Mouse (Mus musculus): ENCODE results near the gene Bcl6b. TPM values are rescaled to one million over a fixed set of nuclear protein-coding genes. Genes with fewer than 3 reads are reported as not detected.

Bcl6b gene
- total RNA-seq, 2 experiments from 2014 or later = 7.1 to 8.6 TPM

DNA sequence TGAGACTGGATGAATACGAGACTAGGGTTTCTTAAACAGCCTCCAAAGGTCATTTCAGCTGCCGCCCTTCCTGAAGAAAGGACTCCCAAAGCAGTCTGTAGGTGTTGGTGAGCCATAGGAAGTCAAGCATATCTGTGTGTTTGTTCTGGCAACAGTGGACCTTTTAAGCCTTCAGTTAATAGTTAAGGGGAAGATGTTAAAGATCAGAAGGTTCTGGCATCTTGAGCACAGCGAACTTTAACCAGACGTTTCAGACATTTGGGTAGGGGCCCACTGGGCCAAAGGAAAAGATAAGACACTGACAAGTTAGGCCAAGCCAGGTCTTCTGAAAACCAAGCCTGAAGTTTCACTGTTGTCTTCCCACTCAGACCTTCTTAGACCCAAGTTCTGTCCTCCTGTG is 11.6 kb downstream of the Bcl6b start:
- intact Hi-C loops (cut with DNase I) = loop anchor here (10.0 kb wide), 1 partner anchor 283 kb away; the partner anchor contains the start of gene Ybx2
- no peak for DNase-seq (ENCODE audit: extremely low spot score in 1 of 2, low spot score in 2 of 2)

DNA sequence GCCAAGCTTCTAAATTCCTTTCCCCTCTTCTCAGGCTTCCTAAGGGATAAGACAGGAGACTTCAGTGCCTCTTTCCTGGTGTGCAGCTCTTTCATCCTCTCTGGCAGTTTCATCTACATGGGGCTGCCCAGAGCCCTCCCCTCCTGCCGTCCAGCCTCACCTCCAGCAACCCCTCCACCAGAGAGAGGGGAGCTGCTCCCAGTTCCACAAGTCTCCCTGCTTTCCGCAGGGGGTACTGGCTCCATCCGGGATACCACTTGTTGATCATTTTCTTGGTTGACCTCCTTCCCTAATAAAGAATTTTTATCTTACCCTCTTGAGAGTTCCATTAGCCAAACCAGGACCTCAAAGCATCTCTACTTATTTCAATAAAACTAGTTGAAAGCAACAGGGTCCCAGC is 13.5 kb downstream of the Bcl6b start:
- intact Hi-C loops (cut with DNase I) = loop anchor here (10.0 kb wide), 1 partner anchor 281 kb away; the partner anchor contains the start of gene Ybx2

DNA sequence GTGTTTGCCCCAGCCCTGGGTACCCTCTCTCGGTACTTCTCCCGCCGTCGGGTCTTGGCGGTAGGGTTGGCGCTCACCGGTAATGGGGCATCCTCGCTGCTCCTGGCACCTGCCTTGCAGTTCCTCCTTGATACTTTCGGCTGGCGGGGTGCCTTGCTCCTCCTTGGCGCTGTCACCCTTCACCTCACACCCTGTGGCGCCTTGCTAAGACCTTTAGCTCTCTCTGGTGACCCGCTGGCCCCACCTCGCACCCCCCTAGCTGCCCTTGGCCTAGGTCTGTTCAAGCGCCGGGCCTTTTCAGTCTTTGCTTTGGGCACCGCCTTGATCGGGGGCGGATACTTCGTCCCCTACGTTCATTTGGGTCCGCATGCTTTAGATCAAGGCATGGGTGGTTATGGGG is 14.3 kb downstream of the Bcl6b start:
- intact Hi-C loops (cut with DNase I) = loop anchor here (10.0 kb wide), 1 partner anchor 280 kb away; the partner anchor contains the start of gene Ybx2

More for the DNA sequence above, 13.5 kb downstream of the Bcl6b start:
- no peak for DNase-seq (ENCODE audit: extremely low spot score in 1 of 2, low spot score in 2 of 2)

DNA sequence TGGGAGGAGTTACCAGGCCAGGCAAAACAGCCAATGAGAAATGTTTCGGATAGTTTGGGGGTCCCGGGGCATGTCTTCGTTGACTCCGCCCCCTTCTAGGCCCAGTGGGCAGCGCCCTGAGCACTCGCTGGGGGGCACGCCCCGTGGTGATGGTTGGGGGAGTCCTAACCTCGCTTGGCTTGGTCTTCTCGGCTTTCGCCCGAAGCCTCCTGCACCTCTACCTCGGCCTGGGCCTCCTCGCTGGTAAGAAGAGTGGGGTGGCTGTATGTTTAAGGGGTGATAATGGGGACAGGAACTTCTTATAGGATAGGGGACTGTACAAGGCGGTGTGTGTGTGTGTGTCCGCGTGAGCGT is 14.8 kb downstream of the Bcl6b start:
- DNase-seq (ENCODE audit: extremely low spot score in 1 of 2, low spot score in 2 of 2) = peak in 1 of 2 experiments; percentile 54

More for the DNA sequence above, 14.3 kb downstream of the Bcl6b start:
- DNase-seq (ENCODE audit: extremely low spot score in 1 of 2, low spot score in 2 of 2) = peak in 1 of 2 experiments; percentile 50

DNA sequence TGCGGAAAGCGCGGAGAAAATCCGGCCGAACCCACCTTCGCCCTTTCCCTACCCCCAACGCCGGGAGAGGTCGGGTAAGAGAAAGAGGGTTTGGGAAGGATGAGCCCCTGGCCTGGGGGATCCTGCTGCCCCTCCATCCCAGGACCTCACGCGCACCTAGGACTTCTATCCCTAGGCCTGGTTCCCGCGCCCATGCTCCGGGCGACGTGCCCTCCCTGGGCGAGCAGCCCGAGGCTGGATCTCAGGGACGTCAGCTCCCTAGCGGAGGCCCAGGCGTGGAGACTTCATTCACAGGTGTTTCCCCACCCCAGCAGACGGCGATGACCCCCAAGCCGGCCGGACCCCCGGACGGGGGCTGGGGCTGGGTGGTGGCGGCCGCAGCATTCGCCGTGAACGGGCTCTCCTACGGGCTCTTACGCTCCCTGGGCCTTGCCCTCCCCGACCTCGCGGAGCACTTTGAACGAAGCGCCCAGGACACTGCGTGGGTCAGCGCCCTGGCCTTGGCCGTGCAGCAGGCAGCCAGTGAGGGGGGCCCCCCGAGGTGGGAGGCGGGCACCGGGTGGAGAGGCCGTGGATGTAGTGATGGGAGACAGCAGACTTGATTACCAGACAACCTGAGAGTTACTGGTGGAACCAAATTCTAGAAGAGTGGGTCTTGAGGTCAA is 15.3 kb downstream of the Bcl6b start:
- intact Hi-C loops (cut with DNase I) = loop anchor here (10.0 kb wide), 1 partner anchor 280 kb away; the partner anchor contains the start of gene Ybx2
- peak in 1 of 2 experiments; percentile 66 for DNase-seq (ENCODE audit: extremely low spot score in 1 of 2, low spot score in 2 of 2)

More for the DNA sequence above, 14.8 kb downstream of the Bcl6b start:
- intact Hi-C loops (cut with DNase I) = loop anchor here (10.0 kb wide), 1 partner anchor 280 kb away; the partner anchor contains the start of gene Ybx2

DNA sequence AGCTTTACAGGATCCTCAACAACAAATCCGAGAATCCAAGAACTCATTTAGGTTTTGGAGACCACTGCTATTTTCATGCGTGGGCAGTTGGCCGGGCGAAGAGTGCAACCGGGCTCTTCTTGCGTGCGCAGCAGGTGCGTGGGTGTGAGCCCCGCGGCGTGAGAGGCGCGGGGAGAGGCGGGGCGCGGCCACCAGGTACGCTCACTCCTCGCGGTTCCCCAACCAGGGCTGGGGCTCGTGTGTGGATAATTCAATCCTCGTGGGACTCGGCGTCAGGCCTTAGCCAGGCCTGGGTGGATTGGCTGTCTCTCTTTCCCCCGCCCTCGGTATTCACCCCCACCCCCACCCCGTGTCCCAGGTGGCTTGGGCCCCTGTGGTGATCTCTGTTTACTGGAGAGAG is 15.9 kb downstream of the Bcl6b start:
- intact Hi-C loops (cut with DNase I) = loop anchor here (2.0 to 10.0 kb wide), 3 partner anchors 139 to 279 kb away; partner anchors contain the start of genes Asgr1 and Ybx2
- peak in 1 of 2 experiments; percentile 74 for DNase-seq (ENCODE audit: extremely low spot score in 1 of 2, low spot score in 2 of 2)

DNA sequence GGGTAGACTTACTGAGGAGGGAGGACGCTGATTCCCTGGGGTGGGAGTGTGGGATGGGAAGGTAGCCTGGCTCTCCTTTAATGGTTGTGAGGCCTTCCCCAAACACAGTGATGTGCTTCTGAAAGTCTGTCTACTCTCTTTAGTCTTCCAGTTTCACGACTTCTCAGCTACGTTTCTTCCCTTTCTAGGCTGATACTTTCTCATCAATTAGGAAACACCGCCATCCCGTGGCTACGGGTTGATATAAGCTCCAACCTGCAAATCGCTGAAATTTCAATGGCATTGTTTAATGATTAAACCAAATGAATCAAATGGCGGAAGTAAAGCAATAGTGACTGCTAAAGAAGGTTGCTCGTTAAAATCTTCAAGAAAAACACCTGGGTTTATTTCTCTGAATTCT is 16.7 kb downstream of the Bcl6b start:
- intact Hi-C loops (cut with DNase I) = loop anchor here (2.0 to 10.0 kb wide), 3 partner anchors 138 to 278 kb away; partner anchors contain the start of genes Asgr1 and Ybx2
- DNase-seq (ENCODE audit: extremely low spot score in 1 of 2, low spot score in 2 of 2) = peak in 1 of 2 experiments; percentile 69

DNA sequence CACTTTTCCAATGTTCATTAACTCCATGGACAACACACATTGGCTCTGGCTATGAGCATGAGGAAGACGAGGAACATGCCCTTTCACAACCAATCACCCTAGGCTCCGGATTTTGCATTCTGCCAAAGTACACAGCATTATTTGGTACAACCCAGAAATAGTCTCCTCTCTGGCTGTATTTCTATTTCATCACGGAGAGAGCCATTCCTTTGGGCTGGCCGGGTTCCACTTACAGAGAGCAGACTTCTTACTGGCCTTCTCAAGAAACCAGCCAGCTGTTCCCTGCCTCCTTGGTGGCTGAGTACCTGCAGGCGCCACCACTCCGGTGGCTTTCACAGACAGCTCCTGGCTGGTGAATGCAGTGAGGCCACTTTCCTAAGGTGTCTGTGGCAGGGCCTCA is 17.2 kb downstream of the Bcl6b start, which contains the start of gene Slc16a11:
Gene Slc16a11 (plus strand): TSS at position 330 of the 400 bp plus-strand sequence.
- intact Hi-C loops (cut with DNase I) = loop anchor here (2.0 to 10.0 kb wide), 3 partner anchors 138 to 278 kb away; partner anchors contain the start of genes Asgr1 and Ybx2
- DNase-seq (ENCODE audit: extremely low spot score in 1 of 2, low spot score in 2 of 2) = no peak

DNA sequence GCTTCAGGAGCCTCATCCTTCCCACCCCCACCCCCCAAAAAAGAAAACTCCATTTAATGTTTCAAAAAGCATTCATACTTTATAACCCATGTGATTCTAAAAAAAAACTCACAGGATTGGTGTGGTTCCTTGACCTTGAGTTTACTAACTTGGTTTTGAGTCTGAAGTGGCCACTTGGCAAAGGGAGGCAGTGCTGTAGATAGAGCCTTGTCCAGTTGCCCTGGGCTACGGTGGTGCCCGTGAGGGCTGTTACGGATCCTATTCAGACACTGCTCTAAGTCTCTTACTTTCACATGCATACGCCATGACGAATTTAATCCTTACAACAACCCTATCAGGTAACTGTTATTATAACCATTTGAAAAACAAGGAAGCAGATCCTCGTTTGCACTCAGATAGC is 17.6 kb downstream of the Bcl6b start:
- DNase-seq (ENCODE audit: extremely low spot score in 1 of 2, low spot score in 2 of 2) = no peak
- intact Hi-C loops (cut with DNase I) = loop anchor here (2.0 to 10.0 kb wide), 3 partner anchors 137 to 277 kb away; partner anchors contain the start of genes Asgr1 and Ybx2

DNA sequence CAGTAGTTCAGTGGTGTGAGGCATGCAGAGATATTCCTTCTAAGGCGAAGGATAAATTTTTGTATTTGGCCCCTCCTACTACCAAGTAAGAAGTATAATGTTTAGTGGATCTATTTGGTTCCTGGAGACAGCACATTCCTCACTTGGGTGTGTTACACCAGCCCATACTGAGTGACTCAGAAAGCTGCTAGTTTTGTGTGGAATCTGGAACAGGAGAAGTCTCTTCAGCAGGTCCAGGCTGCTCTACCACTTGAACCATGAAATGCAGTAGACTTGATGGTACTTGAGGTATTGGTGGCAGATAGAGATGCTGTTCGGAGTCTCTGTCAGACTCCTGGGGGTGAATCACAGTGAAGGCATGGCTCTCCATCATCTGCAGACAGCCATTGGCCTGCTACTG is 18.9 kb downstream of the Bcl6b start:
- intact Hi-C loops (cut with DNase I) = loop anchor here (10.0 kb wide), 1 partner anchor 276 kb away; the partner anchor contains the start of gene Ybx2

DNA sequence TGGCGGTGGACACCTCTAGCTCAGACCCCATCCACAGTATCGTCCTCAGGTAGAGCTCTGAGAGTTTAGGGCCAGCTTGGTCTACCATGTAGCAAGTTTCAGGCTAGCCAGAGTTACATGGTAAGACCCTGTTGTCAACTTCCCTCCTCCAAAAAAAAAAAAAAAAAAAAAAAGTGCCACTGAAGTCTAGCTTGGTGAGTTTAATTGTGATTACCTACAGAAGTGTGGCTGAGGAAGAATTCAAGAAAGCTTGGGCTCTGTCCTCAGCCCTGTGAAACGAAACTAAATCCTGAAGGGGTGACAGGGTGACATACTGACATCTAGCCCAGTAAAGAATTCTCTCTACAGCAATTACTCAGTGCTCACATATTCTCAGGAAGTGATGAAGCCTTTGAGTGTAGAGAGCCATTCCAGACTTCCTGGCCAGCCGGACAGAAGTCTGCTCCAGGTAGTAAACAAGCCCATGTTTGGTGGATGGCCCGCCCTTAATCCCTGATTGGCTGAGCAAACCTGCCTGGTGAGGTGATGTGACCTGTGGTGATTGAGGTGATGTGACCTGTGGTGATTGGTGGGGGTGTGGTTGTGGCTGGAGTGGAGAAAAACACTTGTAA is 20.7 kb downstream of the Bcl6b start:
- intact Hi-C loops (cut with DNase I) = no loop called here
- no peak for DNase-seq (ENCODE audit: extremely low spot score in 1 of 2, low spot score in 2 of 2)

More for the DNA sequence above, 18.9 kb downstream of the Bcl6b start:
- DNase-seq (ENCODE audit: extremely low spot score in 1 of 2, low spot score in 2 of 2) = no peak

DNA sequence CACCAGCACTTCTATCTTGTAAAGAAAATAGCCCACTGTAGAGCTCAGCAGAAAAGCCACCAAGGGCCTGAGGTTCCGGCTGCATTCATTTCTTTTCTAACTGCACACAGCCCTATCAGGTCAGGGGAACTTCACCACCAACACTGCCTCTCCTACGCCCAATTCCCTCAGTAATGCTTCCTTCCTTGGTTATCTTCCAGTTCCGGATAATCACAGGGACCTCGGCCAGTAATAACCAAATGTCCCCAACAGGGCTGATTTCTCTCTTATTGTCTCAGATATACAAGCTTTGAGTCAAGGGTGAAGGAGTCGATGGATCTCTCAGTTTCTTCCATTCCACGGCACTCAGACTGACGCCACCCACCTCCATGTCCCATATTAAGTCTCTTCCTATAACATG is 22.3 kb downstream of the Bcl6b start:
- intact Hi-C loops (cut with DNase I) = no loop called here

DNA sequence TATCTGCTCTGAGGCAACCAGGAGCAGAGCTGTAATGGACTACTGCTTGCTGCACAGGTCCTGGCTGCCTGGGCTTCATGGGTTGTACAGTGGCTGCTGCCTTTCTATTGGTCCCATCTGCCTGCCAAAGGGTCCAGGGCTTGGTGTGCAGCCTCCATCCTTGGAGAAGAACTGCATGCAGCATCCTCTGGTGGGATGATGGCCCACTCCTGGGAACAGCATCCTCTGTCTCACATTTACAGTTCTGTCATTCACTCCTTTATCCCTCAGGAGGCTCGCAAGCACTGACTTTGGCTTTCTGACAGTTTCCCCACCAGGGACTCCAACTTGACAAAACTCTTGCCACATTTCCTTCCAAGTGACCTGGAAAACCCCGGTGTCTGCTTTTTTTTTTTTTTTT is 22.8 kb downstream of the Bcl6b start:
- intact Hi-C loops (cut with DNase I) = no loop called here
- DNase-seq (ENCODE audit: extremely low spot score in 1 of 2, low spot score in 2 of 2) = no peak

More for the DNA sequence above, 22.3 kb downstream of the Bcl6b start:
- no peak for DNase-seq (ENCODE audit: extremely low spot score in 1 of 2, low spot score in 2 of 2)

DNA sequence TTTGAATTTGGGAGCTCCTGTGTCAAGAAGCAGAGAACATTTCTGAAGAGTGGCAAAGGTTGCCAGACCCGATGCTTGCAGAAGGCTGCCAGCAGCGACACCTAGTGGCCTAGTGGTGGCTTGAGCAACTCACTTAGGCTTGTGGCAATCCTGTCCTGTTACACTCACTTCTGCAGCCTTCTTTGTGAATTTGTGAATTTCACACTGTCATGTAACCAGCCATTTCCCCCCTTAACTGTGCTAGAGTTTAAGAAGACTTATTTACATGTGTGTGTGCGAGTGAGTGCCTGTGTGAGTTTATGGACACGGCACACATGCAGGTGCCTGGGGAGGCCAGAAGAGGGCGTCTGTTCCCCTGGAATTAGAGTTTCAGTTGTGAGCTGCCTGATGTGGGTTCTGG is 27.9 kb downstream of the Bcl6b start:
- intact Hi-C loops (cut with DNase I) = no loop called here
- peak; percentile 77 to 88 for DNase-seq (ENCODE audit: extremely low spot score in 1 of 2, low spot score in 2 of 2)

DNA sequence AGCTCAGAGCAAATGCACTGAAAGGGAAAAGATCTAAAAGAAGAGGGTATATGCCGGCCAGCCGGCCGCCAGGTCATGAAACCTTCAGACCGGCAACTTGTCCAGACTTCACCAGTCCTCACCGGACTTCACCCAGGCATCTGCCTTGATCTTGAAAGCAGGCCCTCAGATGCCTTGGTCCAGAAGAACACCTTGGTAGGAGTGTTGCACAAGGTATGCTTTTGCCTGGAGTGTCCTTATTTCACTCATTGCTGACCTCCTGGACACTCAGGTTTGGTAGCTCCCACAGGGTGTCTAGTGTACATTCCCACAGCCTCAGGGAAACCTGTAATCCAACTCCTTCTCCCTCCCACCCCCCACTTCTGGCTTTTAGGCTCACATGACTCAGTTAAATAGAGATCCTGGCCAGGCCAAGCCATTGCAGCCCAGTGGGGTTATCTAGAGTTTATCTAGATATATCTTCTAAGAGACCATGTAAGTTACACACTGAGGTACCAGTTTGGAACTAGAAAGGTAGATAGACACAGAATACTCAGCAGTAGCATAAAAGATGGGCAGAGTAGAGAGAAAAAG is 29.5 kb downstream of the Bcl6b start:
- no peak for DNase-seq (ENCODE audit: extremely low spot score in 1 of 2, low spot score in 2 of 2)
- intact Hi-C loops (cut with DNase I) = no loop called here

DNA sequence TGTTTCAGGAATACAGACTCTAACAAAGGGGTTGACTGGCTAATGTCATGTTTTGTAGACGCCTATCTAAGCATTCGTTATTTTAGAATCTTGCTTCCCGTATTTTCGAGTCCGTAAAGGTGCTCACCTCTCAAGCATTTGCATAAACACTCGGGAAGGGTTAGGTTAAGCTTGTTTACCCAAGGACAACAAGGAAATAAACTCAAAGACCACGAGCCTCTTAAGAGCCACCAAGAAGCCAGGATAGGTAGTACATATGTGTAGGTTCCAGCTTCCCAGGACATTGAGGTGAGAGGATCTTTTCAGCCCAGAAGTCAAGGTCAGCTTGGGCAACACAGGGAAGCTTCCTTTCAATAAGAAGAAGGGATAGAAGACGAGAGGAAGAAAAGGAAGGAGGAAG is 30.5 kb downstream of the Bcl6b start:
- no peak for DNase-seq (ENCODE audit: extremely low spot score in 1 of 2, low spot score in 2 of 2)
- intact Hi-C loops (cut with DNase I) = no loop called here

DNA sequence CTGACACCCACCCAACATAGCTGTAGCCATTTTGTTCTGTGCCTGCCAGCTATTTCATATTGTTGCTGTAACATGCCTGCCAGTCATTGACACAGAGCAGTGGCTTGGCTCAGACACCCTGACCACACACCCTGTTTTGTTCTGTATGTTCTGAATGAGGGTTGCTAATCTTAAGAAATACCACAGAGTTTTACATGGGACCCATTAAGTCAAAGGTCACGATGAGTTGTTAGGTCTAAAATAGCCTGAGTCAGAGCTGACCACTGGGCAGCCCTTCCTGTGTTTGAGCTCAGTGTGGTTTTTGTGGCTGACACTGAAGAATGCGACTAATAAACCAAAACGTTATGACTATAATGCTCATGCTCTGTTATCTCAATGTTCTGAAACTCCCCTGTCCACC is 31.3 kb downstream of the Bcl6b start:
- no peak for DNase-seq (ENCODE audit: extremely low spot score in 1 of 2, low spot score in 2 of 2)
- intact Hi-C loops (cut with DNase I) = no loop called here

DNA sequence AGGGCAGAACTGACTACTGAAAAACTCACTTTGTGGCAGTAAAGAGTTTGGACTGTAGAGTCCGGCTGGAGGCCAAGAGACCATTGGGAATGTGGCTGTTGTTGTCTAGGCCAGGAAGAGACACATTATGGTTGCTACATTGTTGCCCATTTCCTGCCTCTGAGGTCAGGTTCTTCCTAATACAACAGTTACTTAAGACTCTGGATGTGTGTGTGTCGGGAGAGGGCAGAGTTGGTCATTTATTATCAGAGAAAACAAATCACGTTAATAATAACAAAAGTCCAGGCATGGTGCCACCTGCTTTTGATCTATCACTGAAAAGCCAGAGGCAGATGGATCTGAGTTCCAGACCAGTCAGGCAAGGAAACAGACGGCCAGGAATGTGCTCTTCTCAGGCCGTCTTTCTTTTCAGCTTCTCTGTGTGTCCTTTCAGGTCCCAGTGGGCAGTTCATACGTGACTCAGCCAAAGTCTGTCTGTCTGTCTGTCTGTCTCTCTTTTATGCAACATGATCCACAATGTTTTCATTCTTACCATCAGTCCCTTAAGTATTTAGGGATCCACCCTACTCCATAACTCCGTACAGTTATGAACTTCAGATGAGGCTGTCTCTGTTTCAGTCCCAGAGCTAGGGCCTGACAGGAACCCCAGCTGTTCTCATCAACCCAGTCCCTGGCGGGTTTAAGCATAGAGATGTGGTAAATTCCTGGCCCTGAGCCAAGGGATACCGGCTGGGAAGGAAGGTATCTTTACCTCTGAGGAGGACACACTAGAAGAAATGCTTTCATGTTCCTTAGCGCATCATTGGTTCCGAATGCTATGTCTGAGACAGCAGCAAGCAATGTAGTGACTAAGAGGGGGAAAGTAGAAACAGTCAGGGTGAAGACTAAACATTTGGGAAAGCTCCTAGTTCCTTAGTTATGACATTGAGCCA is 36.0 kb downstream of the Bcl6b start:
- intact Hi-C loops (cut with DNase I) = no loop called here
- DNase-seq (ENCODE audit: extremely low spot score in 1 of 2, low spot score in 2 of 2) = no peak
